In genomic region chr16:32661493-32661921, GRCm38 (mm10) we compare ENCODE assay signal across 7 mouse cellular contexts. TPM values are rescaled to one million over a fixed set of nuclear protein-coding genes. Genes with fewer than 3 reads are reported as not detected.
DNase-seq lines count a peak whose midpoint lies in the region; ATAC-seq and TF ChIP-seq lines count a peak whose summit lies in the region.

No protein-coding gene starts in this region.

- DNase-seq in neural tube, embryonic 11.5 days (ENCODE audit: low spot score): no peak
- DNase-seq in neural tube, embryonic 10.5 days (ENCODE audit: extremely low spot score, low spot score): no peak
- DNase-seq in B cell, adult 2 months: no peak
- DNase-seq in embryo, embryonic 11 days: no peak

- no peak for TF ChIP-seq CTCF in intestine, postnatal 0 days (IDR thresholded peaks at IDR 0.05; ENCODE audit: low read depth)
- TF ChIP-seq CTCF in olfactory bulb, adult 2 months (IDR thresholded peaks at IDR 0.05; ENCODE audit: insufficient read depth, low read depth, low read length): no peak

- peaks cover 21% of the 10 kb centered on the region for H3K4me1 ChIP-seq in neural tube, embryonic 11.5 days (ENCODE audit: control insufficient read depth, insufficient read depth, low read length)
- H3K4me1 ChIP-seq in forebrain, embryonic 13.5 days: peaks cover 86% of the 10 kb centered on the region
- peaks cover 16% of the 10 kb centered on the region for H3K4me1 ChIP-seq in intestine, postnatal 0 days (replicated peaks; ENCODE audit: control insufficient read depth, insufficient read depth, low read length)
- H3K4me1 ChIP-seq in olfactory bulb, adult 2 months (ENCODE audit: control insufficient read depth, insufficient read depth, low read length): peaks cover 58% of the 10 kb centered on the region

- peak overlapping the region; percentile 28; the same call in 1 of the 2 replicates for H3K9ac ChIP-seq in neural tube, embryonic 11.5 days (ENCODE audit: low read length)
- peak overlapping the region; percentile 55 for H3K9ac ChIP-seq in forebrain, embryonic 13.5 days
- peak overlapping the region; percentile 26; the same call in 1 of the 2 replicates for H3K9ac ChIP-seq in intestine, postnatal 0 days (ENCODE audit: low read depth, low read length)

- no peak for TF ChIP-seq POLR2A in olfactory bulb, adult 2 months (IDR thresholded peaks at IDR 0.05; ENCODE audit: insufficient read depth, low read depth, low read length)

- no peak for ATAC-seq in neural tube, embryonic 11.5 days (ENCODE audit: insufficient read depth, low FRiP score, low TSS enrichment)
- ATAC-seq in forebrain, embryonic 13.5 days: peak; percentile 17; the same call in 1 of the 2 replicates
- ATAC-seq in intestine, postnatal 0 days: no peak

- H3K4me3 ChIP-seq in neural tube, embryonic 11.5 days (ENCODE audit: low read depth, low read length): no peak overlapping the region
- H3K4me3 ChIP-seq in forebrain, embryonic 13.5 days: peak overlapping the region; percentile 26
- H3K4me3 ChIP-seq in intestine, postnatal 0 days (ENCODE audit: low read depth, low read length): peak overlapping the region; percentile 14; the same call in 1 of the 2 replicates
- H3K4me3 ChIP-seq in olfactory bulb, adult 2 months (ENCODE audit: insufficient read depth, low read depth, low read length): peak overlapping the region; percentile 36

- H3K4me2 ChIP-seq in neural tube, embryonic 11.5 days (ENCODE audit: low read depth): no peak overlapping the region
- H3K4me2 ChIP-seq in forebrain, embryonic 13.5 days: peak overlapping the region; percentile 75
- peak overlapping the region; percentile 43 for H3K4me2 ChIP-seq in intestine, postnatal 0 days (replicated peaks; ENCODE audit: low read depth)

- no peaks in the 10 kb centered on the region for H3K9me3 ChIP-seq in neural tube, embryonic 11.5 days (ENCODE audit: control insufficient read depth, low read length)
- H3K9me3 ChIP-seq in forebrain, embryonic 13.5 days (replicated peaks): no peaks in the 10 kb centered on the region
- H3K9me3 ChIP-seq in intestine, postnatal 0 days (ENCODE audit: control insufficient read depth): no peaks in the 10 kb centered on the region

- no peaks in the 10 kb centered on the region for H3K27me3 ChIP-seq in neural tube, embryonic 11.5 days (ENCODE audit: control insufficient read depth, insufficient read depth, low read length)
- no peaks in the 10 kb centered on the region for H3K27me3 ChIP-seq in forebrain, embryonic 13.5 days
- H3K27me3 ChIP-seq in intestine, postnatal 0 days (replicated peaks; ENCODE audit: control insufficient read depth, insufficient read depth, low read length): no peaks in the 10 kb centered on the region

- 0 out of 2 replicates have a peak overlapping the region, but pooled peaks have one; percentile 14 for H3K27ac ChIP-seq in neural tube, embryonic 11.5 days (ENCODE audit: low read depth, low read length)
- H3K27ac ChIP-seq in forebrain, embryonic 13.5 days: peak overlapping the region; percentile 93
- peak overlapping the region; percentile 64 for H3K27ac ChIP-seq in intestine, postnatal 0 days (ENCODE audit: low read depth, low read length)
- peak overlapping the region; percentile 57 for H3K27ac ChIP-seq in olfactory bulb, adult 2 months (ENCODE audit: insufficient read depth, low read depth, low read length)

- 78% methylated on average over 10 of the region's 10 CpGs for WGBS in neural tube, embryonic 11.5 days
- 34% methylated on average over 10 of the region's 10 CpGs for WGBS in forebrain, embryonic 13.5 days
- 55% methylated on average over 9 of the region's 10 CpGs for WGBS in intestine, postnatal 0 days
- 26% methylated on average over 10 of the region's 10 CpGs for WGBS in olfactory bulb, adult 2 months

- H3K36me3 ChIP-seq in neural tube, embryonic 11.5 days (ENCODE audit: control insufficient read depth, insufficient read depth, low read length): no peaks in the 10 kb centered on the region
- H3K36me3 ChIP-seq in forebrain, embryonic 13.5 days (ENCODE audit: poor library complexity, severe bottlenecking): peaks cover 6% of the 10 kb centered on the region; the same call in 1 of the 2 replicates
- no peaks in the 10 kb centered on the region for H3K36me3 ChIP-seq in intestine, postnatal 0 days (ENCODE audit: control insufficient read depth, insufficient read depth)

RNA-seq across cellular contexts. Expression of gene Tnk2, which starts 17.8 kb away (rescaled TPM):
- 7.0 and 8.6 TPM in 2 replicates for polyA plus RNA-seq in neural tube, embryonic 11.5 days (2014; fragmentation: Nextera tagmentation; extraction: Ambion mirVana)
- polyA plus RNA-seq in forebrain, embryonic 13.5 days (2015; fragmentation: Nextera tagmentation; extraction: Ambion mirVana): 14.6 TPM in 2 replicates
- polyA plus RNA-seq in intestine, postnatal 0 days (2015; fragmentation: Nextera tagmentation; extraction: Ambion mirVana): 8.0 and 9.6 TPM in 2 replicates
- polyA plus RNA-seq in olfactory bulb, adult 2 months (2012; ENCODE audit: insufficient read depth, insufficient read length, low replicate concordance, missing spikeins): not detected in 2 replicates

RNA-seq across cellular contexts. Expression of gene Tfrc, which starts 52.8 kb away (rescaled TPM):
- 66.9 and 67.9 TPM in 2 replicates for polyA plus RNA-seq in neural tube, embryonic 11.5 days (2014; fragmentation: Nextera tagmentation; extraction: Ambion mirVana)
- polyA plus RNA-seq in forebrain, embryonic 13.5 days (2015; fragmentation: Nextera tagmentation; extraction: Ambion mirVana): 32.0 and 42.1 TPM in 2 replicates
- polyA plus RNA-seq in intestine, postnatal 0 days (2015; fragmentation: Nextera tagmentation; extraction: Ambion mirVana): 23.1 and 23.7 TPM in 2 replicates
- polyA plus RNA-seq in olfactory bulb, adult 2 months (2012; ENCODE audit: insufficient read depth, insufficient read length, low replicate concordance, missing spikeins): not detected in 2 replicates

Comparison
In these comparisons a context has a peak if more than half of its experiments do, and no peak if none do; other contexts are left out.
1. H3K27ac ChIP-seq: peak in every context shown above with its lines; median percentile 93 in forebrain, embryonic 13.5 days; 64 in intestine, postnatal 0 days; 57 in olfactory bulb, adult 2 months; 14 in neural tube, embryonic 11.5 days.